Mouse (Mus musculus): ENCODE measurements around the gene Lgals9.

GRCm38 (mm10) chr11:78985505-78985904, 759 bp upstream of the Lgals9 start:
- TF ChIP-seq CTCF (IDR thresholded peaks at IDR 0.05; ENCODE audit: extremely low read depth, insufficient read depth, insufficient read length, insufficient replicate concordance) (no peak), POLR2A (IDR thresholded peaks at IDR 0.05; ENCODE audit: low read depth, low read length) (no peak)
